Mouse (Mus musculus) myocyte (in vitro differentiated cells): ENCODE results near the gene Cyb5d2.

Source experiments
- MYOD1 ChIP-seq, 3 experiments: IDR thresholded peaks; one replicate each; pipeline ENCODE4 v1.6.1; 2011; ENCODE audit warnings: control low read depth in 2 of 3, low read depth in 2 of 3, mild to moderate bottlenecking in 2 of 3, moderate library complexity in 1 of 3; ENCODE audit not compliant: insufficient read length in 2 of 3, control insufficient read depth in 1 of 3
- MYOG ChIP-seq, 3 experiments: IDR thresholded peaks; one replicate each; pipeline ENCODE4 v1.6.1; 2011; ENCODE audit warnings: control low read depth in 2 of 3, low read depth in 2 of 3, mild to moderate bottlenecking in 2 of 3; ENCODE audit not compliant: insufficient read length in 2 of 3, control insufficient read depth in 1 of 3, insufficient read depth in 1 of 3
- POLR2A ChIP-seq: IDR thresholded peaks from one replicate; pipeline ENCODE4 v1.6.1; 2011; ENCODE audit warnings: low read depth, mild to moderate bottlenecking, control low read depth, moderate library complexity; ENCODE audit not compliant: insufficient read length
- TCF12 ChIP-seq: IDR thresholded peaks from one replicate; pipeline ENCODE4 v1.6.1; 2011; ENCODE audit warnings: mild to moderate bottlenecking, control low read depth; ENCODE audit not compliant: poor library complexity, insufficient read depth, severe bottlenecking
- USF1 ChIP-seq: IDR thresholded peaks from one replicate; pipeline ENCODE4 v1.6.1; 2011; ENCODE audit warnings: low read depth, mild to moderate bottlenecking, control low read depth, moderate library complexity

DNA sequence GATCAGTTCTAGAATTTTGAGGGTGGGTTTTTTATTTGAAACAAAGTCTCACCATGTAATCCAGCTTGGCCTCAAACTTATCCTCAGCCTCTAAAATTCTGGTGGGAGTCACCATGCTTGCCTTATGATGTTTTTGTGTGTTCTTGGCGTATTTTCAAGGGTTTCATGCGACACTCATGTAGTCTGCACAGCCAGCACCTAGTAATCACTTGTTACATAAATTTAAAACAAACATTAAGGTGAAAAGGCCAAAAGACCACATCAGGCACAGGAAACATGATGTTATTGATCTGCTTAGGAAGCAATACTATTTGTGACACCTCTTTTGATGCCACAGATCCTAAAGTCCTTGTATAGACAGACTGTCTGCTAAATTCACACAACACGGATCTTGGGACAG is 33.9 kb upstream of the Cyb5d2 start:
- TF ChIP-seq MYOG (IDR thresholded peaks at IDR 0.05; ENCODE audit: control insufficient read depth in 1 of 3, insufficient read depth in 1 of 3, insufficient read length in 2 of 3, low read depth in 2 of 3) (no peak), POLR2A (no peak), TCF12 (no peak), USF1 (no peak), MYOD1 (IDR thresholded peaks at IDR 0.05; ENCODE audit: control insufficient read depth in 1 of 3, insufficient read length in 2 of 3, low read depth in 2 of 3) (no peak)
